Mouse (Mus musculus): ENCODE measurements around the gene Sp140.
"Not testable (repeated sequence)": the region's sequence is repeated elsewhere in the genome, so short reads cannot be mapped to it uniquely, and the experiment has no call there.

The Sp140 gene

DNA sequence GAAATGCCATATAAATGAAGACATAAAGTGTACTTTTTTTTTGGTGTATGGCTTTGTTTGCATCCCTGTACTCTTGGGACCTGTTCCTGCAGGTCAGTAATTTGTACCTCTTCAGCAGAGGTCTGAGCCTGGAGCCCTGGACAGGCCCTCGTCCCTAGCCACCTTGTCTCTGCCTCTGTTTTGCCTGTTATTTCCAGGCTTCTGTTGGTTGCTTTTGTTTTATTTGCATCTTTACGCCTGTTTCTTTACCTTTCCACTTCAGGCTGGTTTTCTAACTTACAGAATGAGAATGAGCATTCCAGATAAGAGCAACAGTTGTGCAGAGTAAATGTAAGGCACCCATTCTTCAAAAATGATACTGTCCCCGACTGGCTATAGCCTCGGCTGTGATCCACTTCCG lies at the start of gene Sp140:
Sp140 (plus strand) TSS at position 301 of the 400 bp plus-strand sequence.
- DNase-seq (ENCODE audit: low spot score), result not testable (repeated sequence)

DNA sequence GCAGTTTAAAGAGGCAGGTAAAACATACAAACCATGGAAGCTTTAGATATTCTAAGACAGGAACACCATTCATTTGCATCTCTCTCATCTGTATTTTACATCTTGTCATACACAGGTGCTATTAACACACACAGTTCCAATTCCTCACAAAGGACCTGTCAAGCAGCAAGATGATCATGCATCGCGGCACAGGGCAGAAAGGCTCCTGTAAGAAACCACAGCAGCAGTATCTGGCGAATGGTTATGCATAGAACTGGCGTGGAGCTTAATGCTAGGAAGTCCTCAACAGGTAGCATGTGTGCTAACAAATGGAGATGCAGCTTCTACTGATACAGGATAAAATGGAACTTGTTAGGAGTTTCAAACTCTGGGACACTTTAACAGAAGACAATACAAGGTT lies 44.9 kb upstream of the Sp140 start:
- DNase-seq (ENCODE audit: low spot score), result peak; percentile 19

DNA sequence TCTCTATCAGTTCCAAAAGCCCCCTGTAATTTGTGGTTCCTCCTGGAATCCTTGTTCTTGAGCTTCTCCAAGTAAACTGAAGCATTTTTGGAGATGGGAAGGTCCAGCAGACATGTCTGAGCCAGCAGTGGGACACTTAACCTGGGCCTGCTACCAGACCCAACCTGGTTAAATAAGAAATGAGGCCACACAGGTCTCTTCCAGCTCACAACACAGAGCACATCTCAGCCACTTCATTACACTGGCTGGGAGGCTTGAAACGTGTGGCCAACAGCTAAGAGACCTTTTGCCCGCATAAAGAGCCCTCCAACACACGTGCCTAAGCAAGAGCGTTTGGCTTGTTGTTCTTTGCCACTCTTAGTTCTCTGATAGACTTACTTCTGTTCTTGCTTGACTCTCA lies 26.6 kb upstream of the Sp140 start:
- not testable (repeated sequence) for DNase-seq (ENCODE audit: low spot score)

DNA sequence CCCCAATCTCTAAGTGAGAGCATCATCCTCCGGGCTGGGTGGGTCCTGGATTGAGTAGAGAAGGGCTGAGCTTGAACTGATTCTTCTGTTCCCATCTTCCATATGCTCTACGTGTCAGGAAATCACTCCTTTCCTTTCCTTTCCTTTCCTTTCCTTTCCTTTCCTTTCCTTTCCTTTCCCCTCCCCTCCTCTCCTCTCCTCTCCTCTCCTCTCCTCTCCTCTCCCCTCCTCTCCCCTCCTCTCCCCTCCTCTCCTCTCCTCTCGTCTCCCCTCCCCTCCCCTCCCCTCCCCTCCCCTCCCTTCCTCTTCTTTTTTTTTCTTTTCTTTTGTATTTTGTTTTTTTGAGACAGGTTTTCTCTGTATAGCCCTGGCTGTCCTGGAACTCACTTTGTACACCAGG lies 24.8 kb upstream of the Sp140 start, which contains the start of gene G530012D18Rik:
G530012D18Rik (plus strand) TSS at position 301 of the 400 bp plus-strand sequence.
- DNase-seq (ENCODE audit: low spot score), result not testable (repeated sequence)

DNA sequence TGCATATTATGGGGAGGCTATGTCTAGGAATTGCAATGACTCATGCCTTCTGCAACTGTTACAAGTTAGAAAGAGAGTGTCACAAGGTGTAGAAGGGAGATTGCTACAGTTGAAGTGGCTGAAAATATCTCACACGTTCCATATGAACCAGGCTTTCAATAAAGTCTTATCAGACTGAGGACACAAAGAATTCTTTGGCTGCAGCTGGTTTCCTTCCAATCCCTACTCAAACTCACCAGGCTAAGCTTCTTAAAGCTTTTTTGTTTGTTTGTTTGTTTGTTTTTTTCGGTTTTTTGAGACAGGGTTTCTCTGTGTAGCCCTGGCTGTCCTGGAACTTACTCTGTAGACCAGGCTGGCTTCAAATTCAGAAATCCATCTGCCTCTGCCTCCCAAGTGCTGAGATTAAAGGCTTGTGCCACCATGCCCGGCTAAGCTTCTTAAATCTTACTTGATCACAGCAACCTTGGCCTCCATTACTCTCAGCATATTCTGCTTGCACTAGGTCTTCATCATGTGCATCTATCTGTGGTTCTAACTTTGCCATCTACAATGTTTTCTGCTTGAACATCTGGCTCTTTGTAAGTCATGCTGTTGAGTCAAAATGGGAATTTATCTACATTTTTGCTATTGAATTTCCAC lies 21.7 kb upstream of the Sp140 start:
- DNase-seq (ENCODE audit: low spot score), result not testable (repeated sequence)

DNA sequence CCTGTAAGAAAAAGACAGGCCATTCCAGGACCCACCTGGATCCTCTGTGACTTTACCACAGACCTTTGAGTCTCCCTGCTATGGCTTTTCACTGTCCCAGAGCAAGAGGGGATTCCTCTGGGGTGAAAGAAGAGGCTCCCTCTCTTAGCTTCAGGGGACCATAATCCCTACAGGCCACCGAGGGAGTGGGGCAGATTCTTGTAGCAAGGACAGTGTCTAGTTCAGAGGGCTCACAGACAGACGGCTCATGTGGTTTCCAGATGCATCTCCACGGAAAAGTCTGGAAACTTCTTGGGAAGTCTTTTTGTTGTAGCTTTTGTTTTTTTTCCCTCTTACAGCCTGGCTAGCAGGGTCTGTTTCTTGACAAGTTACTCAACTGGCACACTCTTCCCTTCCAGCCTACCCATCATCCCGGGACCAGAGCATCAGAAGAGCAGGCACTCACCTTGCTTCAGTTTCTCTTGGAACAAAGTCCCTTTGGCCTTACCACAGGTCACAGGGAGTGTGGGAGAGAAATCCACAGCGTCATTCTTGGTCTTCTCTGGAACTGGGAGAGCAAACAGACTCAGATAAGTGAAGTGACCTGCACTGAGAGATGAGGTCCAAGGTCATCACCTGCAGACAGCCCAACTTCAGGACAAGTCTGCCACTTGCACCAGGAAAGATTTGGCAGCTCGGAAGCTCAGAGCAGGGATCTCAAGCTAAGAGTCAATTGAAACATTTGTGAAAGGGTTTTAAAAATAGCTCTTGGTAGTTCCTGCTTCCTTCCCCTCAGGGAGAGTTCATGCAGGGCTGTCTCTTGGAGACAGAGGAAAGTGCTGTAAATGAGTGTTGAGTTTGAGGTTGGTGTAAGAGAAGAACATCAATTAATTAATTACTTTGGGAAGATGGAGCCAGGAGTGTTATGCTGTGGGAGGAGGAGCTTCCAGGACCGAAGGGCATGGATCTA lies 20.7 kb upstream of the Sp140 start:
- DNase-seq (ENCODE audit: low spot score), result not testable (repeated sequence)

DNA sequence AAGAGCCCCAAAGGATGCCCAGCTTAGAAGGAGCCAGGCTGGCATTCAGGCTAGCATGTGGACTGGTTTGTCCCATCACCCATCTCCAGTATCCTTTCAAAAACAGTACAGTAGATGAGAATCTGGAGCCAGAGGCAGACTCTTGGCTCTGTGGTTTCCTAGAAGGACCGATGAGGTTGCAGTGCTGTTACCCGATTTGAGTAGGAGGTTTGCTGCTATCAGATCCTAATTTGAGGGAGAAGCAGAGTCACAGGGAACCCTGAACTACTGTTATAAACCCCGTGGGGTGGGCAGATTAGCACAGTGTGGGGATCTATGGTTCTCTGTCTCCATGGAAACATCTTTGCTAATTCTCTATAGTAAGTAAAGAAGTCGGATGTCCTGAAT lies 20.0 kb upstream of the Sp140 start:
- not testable (repeated sequence) for DNase-seq (ENCODE audit: low spot score)

DNA sequence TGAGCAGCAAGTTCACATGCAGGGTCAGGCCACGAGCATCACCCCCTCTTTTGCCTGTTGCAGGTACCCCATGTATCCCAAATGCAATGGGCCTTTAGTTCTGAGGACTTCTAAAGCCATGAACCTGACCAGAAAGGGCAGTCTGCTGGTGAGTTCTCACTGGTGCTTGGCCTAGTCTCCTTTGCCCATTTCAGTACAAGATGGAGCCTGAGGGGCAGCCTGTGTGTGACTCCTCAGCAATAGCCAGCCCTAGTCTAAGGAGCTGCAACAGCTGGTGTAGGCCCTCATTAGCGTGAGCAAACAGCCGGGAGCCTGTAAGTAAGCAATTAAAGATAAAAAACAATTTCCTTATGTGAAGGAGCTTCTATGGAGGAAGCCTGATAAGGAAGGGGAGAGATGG lies 19.6 kb upstream of the Sp140 start:
- DNase-seq (ENCODE audit: low spot score), result not testable (repeated sequence)

DNA sequence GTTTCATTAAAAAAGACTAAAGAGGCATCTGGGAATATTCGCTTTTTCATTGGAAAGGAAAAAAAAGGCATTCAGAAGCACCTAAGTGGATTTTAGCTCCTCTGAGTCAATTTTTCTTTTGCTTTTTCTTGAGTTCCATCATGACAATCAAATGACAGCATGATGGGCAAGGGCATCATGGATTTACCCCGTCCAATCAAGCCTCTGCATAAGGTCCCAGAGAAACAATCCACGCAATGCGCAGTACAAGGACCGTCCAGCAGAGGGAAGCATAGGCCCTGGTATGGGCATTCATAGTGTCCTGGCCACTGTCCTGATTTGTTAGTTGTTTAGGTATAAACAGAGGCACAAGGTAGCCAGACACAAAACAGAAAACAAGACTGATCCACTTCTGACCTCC lies 18.7 kb upstream of the Sp140 start:
- DNase-seq (ENCODE audit: low spot score), result not testable (repeated sequence)

DNA sequence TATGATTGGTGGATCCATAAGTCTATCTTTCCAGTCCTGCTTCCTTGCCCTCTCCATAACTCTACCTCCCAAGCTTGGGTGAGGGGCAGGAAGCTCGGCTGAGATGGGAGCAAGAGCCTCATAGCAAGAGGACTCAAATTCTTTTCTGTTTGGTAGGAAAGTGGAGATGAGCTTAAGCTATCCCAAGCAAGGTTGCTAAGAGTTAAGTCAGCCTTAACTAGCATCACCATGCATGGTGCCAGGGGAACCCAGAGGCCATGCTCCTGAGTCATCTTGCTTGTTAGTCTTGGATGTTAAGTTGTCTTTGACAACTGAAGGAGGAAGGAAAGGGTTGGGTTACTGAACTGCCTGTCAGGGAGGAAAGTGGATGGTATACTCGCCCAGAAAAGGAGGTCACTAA lies 11.5 kb upstream of the Sp140 start:
- DNase-seq (ENCODE audit: low spot score), result not testable (repeated sequence)

DNA sequence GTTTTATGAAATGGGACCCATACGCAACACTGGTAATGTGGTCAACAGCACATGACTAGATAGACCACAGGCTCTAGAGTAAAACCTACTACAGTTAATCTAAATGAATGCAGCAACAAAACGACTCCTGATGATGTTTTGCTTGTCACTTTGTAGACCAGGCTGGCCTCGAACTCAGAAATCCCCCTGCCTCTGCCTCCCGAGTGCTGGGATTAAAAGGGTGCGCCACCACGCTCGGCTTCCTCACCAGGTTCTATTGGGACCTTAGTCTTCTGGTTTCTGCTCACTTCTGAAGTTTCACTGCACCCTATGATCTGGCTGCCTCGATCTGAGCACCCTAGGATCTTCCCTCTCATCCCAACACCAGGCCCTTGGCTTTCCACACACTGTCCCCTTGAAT lies 7.7 kb upstream of the Sp140 start:
- not testable (repeated sequence) for DNase-seq (ENCODE audit: low spot score)

DNA sequence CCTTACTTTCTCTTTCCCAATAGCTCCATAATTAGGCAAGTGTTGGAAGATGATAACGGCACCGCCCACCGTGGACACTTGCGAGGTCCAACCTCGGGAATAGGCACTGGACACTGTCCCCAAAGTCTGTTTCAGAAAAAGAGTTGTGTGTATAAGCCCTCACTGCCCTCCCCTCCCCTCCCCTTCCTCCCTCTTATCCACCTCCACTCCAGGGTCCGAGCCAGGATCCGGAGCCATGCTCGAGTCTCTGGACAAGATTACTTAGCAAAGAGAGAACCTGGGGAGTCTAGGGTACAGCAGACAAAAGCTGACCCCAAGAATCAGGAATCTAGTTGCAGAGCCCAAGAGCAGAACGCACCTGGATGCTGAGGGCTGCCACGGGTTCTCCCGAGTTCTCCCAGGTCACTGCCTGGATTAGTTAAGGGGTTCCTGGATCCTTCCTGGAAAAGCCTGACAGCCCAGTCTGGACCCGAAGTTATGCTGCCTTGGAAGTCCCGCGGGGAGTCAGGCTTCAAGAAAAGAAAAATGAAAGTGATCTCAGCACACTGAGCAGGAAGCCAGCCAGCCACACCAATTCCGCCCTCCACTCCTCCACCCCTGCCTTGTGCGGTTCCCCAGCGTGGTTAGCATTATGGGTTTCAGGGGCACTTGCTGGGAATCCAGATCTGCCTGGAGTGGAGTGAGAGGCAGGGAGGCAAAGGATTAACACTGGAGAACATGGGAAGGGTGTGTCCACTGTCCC lies 1.7 kb upstream of the Sp140 start, which contains the start of gene Sp110:
Sp110 (minus strand) TSS at position 547 of the 742 bp plus-strand sequence.
- DNase-seq (ENCODE audit: low spot score), result not testable (repeated sequence)

DNA sequence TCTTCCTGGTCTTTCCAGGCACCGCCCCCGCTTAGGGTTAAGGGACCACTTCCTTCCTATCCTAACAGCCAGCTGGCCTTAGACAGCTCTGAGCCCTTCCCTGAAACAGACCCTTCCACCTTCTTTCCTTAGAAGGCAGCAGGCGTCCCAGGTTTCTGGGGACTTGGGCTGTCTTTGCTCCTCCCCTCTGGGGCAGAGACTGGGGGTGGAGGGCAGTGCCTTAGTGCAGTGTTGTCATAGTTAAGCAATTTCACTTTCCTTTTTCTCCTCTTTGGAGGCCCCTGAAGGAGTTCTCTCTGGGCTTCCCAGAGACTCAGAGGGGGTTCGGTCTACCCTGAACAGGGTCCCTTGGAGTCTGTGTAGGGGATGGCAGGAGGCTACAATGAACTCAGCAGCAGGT lies 616 bp downstream of the Sp140 start:
- not testable (repeated sequence) for DNase-seq (ENCODE audit: low spot score)

DNA sequence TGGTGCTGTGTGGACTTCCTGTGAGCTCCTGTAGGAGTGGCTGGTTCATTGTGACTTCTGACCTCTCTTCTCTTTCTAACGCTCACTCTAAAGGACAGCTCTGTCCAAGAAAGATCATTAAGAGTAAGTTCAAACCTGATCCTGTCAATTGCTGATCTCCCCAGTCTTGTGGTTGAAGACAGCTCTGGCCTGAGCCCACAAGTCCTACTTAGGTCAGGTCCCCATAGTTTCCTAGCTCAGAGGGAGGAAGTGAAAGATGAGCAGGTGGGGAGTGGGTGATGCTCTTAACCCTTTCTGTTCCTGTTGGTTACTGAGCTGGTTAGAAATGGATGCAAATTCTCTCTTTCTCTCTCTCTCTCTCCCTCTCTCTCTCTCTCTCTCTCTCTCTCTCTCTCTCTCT lies 4.2 kb downstream of the Sp140 start:
- not testable (repeated sequence) for DNase-seq (ENCODE audit: low spot score)

DNA sequence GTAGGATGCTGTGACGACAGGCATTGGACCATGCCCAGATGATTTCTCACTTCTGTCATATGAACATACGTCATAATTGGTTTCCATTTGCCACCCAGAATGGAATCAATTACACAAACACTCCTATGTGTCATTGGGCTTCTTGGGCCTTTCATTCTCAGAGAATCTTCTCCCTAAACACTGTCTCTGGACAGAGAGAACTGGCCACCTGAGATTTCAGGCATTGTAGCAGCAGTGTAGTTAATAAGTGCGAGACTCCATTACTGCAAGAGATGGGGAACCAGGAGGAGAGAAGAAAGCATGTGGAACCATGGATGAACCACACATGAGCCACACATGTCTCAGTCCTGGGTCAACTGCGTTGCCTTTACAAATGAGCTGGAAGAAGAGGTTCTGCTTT lies 8.2 kb downstream of the Sp140 start:
- not testable (repeated sequence) for DNase-seq (ENCODE audit: low spot score)

DNA sequence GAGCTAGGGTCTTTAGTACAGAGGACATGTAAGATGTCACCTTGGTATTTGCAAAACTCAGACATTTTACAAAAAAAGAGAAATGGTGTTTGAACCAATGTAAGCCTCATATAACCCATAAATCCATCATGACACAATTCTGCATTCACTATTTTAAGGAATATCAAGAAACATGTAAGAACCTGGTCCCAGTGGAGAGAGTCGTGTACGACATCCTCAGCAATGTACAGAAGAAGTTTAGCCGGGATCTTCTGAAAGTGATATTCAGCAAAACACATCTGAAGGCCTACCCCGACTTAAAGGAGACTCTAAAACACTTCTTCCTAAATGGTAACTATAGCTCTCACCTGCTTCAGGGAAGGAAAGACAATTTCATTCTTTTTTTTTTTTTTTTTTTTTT lies 10.4 kb downstream of the Sp140 start:
- not testable (repeated sequence) for DNase-seq (ENCODE audit: low spot score)

DNA sequence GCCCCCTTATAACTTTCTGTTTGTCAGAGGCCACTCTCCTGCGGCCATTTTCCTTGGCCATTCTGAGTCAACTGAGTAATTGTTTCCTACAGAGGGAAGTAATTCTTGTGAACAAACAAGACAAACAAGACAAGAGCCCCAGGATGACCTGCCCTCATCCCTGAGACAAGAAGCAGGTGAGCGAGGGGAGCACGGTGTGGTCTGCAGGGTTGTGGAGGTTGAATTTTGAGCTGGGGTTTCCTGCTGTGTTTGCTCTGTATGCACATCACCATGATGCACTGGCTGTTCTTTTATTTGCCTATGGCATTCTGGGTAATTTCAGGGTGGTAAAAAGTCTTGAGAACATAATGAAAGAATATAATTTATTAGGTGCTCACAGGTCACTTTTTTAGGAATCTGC lies 14.9 kb downstream of the Sp140 start:
- not testable (repeated sequence) for DNase-seq (ENCODE audit: low spot score)

DNA sequence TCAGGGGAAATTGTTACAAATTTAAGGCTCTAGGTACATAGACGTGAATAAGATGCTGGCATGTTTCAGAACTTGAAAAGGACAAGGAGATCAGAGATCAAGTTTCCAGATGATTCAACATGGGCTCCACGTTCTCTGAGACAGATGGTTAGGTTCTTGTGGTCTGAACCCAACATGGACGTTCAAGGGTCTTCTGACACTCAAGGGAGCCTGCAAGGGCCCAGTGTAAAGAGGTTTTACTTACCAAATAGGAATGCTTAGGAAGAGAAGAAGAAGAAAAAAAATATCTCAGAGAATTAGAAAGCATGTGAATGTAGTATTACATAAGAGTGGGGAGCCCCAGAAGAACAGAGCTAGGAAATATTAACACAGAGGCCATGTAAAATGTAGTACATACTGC lies 15.6 kb downstream of the Sp140 start:
- DNase-seq (ENCODE audit: low spot score), result not testable (repeated sequence)

DNA sequence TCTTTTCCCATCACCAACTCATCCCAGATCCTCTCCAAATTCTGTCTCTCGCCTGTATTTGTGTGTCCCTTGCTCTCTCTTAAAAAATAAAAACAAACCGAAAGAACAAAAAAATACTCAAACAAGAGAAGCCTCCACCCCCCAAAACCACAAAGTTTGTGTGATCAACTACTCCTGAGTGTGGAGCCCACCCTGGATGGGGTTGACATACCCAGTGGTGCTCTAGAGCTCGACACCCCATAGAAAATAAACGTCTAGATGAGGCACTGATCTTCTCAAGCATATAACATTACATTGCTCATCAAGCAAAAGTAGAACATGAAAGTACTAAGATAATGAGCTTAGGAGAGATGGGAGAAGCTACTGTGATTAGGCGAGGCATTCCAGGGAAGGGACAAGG lies 17.0 kb downstream of the Sp140 start:
- DNase-seq (ENCODE audit: low spot score), result not testable (repeated sequence)

DNA sequence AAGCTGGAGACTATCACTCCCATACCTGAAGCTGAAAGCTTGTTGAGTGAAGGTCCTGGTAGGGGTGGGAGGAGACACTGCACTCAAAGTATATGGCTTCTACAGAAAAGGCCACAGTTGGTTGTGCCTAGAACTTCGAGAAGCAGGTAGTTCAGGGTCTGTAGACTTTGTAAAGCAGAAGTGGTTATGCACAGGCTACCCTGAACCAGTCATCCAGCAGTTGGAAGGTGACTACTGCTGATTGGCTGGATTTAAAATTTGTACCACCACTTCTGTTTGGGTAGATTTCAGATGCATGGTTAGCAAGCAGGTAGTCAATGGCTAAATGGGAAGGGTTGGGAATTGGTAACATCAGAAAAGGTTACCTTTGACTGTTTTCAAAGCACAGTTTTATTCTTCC lies 18.5 kb downstream of the Sp140 start:
- not testable (repeated sequence) for DNase-seq (ENCODE audit: low spot score)

DNA sequence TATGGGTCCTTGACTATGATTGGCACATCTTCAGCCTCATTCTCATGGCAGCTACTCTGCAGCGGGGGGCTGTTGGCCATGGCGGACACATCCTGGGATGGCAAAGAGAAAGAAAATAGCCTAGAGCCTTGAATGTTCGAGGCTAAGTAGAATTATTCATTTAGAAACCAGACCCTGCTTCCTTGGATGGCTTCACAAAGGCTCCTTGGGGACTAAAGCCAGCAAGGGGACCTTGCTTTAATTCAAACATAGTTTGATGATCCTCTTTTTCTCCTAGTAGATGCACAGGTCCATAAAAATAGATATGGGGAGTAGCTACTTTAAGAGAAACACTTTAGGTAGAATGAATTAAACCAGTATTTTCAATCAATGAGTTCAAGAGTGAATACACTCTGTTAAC lies 36.8 kb downstream of the Sp140 start:
- DNase-seq (ENCODE audit: low spot score), result not testable (repeated sequence)

DNA sequence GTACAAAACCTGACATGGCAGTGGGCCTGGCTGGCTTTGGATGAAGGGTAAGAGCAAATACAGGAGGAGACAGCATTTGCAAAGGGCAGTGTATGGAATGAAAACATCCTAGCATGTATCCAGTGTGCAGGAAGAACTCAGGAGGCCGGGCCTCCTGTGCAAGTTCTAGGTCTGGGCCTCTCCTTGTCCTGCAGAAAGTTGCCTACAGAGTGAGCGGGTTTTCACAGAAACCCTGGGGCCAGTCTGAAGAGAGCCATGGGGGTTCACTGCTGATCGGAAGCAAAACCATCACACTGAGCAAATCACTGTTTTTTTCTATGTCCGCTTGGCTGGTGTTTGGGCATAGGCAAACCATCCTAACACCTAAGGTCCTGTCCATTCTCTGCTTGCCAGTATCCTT lies 38.0 kb downstream of the Sp140 start:
- not testable (repeated sequence) for DNase-seq (ENCODE audit: low spot score)
